Mouse (Mus musculus) kidney, postnatal 36 days (tissue): ENCODE results near the gene Lbhd2.
A peak's percentile ranks its signal among the peaks of the same experiment; 100 is the strongest.

ENCODE experiments used
- DNase-seq, 2 experiments: peaks; one replicate each; pipeline ENCODE4 v3.0.0; 2021 to 2022; ENCODE audit warnings: mixed read lengths in 2 of 2

Lbhd2 gene

DNA sequence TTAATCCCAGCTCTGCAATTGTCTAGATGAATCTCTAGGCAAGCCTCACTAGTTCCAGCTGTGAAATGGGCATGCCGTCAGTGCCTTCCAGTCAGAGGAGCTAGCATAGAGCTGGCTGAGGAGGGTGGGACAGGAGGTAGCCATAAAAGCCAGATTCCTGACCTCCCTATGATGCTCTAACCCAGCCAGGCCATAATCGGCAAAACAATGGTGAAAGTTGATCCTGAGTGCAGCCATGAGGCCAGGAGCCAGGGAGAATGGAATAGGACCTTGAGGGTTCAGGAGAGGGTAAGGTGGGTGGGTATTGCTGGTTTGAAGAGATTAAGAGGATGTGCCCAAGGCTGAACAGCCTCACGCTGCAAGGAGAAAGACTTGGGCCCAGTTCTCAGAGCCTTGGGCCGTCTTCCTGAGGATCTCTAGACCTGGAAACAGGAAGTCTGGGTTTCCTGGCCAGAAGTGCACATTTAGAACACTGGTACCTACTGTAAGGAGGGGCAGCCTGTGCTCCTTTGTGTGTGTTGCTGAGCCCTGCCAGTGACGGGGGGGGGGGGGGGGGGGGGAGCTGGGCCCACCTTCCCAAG is 26.2 kb downstream of the Lbhd2 start:
- no peak for DNase-seq

GRCm38 (mm10) chr12:111434164-111434744 is 27.6 kb downstream of the Lbhd2 start:
- peak in 1 of 2 experiments; percentile 69 for DNase-seq

DNA sequence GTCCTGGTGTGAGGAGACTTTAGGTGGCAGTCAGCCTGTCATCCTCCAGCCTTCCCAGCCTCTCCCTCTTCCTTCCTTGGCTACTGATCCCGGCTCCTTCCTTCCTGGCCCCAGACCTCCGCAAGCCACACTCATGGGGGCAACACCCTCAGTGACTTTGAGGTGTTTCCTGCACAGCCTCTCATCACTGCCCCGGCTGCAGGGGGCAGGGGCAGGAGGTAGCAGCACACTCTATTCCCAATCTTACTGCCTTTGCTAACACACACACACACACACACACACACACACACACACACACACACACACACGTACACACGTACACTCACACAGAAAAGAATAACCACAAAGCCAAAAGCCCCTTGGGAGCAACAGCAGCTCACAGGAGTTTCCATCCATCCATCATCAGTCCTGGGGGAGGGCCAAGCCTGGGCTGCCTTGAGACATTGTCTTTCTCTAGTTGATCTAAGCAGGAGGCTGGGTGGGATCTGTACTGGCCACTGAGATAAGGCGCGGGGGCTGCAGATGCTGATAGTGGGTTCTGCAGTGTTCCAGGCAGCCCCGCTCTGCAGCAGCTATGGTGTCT is 28.2 kb downstream of the Lbhd2 start:
- peak; percentile 80 to 87 for DNase-seq

GRCm38 (mm10) chr12:111436170-111436569 is 29.6 kb downstream of the Lbhd2 start:
- no peak for DNase-seq

DNA sequence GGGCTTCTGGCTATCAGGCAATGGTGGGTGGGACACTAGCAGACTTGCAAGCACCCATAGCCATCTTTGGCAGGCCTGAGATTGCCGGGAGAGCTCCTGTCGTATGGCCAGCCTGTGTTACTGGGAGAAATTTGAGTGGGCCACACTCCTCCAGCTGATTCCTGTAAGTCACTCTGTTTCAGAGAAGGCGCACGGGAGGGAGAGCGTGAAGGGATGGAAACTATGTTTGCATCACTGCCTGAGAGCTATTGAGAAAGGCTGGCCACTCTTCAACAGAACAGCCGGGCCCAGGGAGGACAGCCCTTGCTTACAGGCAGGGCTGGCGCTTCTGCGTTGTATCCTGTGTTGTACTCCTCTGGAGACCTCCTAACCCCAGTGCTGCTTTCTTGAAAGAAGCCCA is 30.0 kb downstream of the Lbhd2 start:
- DNase-seq = no peak

GRCm38 (mm10) chr12:111437222-111437900 is 30.8 kb downstream of the Lbhd2 start:
- peak in 1 of 2 experiments; percentile 50 for DNase-seq

DNA sequence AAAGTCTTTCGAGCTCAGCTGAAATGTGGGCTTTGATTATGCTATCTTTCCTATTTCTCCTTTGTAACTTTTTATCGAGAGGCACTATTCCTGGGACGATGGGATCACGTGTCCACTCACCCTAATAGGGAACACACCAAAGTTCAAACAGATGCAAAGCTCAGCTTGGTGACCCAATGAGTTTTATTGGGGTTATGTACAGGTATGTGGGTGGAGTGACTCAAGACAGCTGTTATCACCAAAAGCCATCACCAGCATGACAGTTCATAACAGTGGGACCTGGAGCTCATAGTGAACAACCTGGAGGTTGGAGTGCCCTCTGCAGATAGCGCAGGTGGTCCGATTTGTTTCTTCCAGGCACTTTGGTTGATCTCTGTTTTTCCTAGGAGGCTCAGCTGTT is 32.2 kb downstream of the Lbhd2 start:
- no peak for DNase-seq

DNA sequence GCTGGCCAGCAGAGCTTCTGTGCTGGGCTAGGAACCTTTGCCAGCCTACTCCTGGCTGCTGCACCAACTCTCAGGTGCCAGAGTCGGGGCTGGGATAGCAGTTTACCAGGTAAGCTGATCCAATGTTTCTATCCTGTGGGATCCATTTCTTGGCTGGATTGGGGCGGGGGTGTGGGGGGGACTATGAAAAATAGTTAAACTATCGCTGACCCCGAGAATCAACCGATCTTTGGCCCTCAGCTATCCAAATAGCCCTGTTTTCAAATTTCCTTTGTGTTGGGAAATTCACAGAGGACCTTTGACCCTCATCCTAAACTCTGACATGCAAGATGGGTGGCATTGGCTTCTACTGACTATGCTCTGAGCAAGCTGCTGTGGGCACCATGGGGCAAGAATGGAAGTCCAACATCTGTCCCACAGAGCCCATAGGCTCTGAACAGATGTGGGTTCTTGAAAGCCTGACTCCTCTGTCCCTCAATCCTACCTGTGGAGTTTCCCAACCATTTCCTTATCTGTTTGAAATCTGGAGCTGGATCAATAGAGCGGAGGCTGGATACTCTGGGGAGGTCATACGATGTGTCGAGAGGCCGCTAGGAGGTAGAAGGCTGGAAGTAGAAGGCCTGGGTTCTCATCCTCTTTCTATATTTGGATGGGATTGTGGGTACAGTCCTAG is 34.2 kb downstream of the Lbhd2 start:
- no peak for DNase-seq

DNA sequence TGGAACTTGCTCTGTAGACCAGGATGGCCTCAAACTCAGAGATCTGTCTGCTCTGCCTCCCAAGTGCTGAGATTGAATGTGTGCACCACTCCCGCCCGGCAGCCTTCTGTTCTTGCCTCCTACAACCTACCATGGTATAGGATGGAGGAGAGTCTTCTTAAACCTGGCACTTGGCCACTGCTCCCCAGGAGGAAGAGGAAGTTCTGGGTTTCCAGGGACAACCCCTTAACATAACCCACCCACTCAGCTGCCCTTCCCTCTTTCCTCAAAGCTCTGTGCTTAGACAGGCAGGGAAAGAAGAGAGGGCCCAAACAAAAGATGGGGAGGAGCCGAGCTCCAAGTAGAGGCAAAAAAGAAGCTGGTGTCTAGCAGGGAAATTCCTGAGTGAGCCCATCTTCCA is 34.9 kb downstream of the Lbhd2 start:
- peak in 1 of 2 experiments; percentile 18 for DNase-seq

DNA sequence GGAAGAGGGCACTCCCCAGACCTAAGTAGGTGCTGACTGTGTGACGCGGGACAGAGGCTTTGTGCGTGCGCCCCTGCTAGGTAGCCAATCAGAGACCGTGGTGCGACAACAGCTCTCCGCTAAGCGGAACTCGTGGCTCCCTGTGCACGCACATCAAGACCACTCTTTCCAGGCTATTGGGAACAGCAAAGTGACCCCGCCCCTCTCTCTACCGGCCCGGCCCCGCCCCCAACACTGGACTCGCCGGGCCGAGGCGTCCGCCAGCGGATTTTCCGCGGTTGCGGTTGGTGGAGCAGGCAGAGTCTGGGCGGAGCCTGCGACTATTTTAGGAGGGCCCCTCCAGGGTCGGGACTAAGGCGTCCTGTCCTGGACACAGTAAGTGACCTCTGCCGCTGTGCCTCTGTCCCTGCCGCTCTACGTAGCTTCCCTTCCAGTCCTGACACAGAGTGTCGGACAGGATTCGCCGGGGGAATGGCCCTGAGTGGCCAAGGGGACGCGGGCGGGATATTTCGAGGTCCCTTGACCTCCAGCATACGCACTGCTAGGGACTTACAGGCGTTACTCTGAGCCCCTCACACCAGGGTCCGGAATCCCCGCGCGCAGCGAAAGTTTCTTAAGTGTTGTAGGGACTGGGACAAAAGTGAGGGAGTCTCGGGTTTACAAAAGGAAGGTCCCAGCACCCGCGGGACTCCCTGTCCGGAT is 35.9 kb downstream of the Lbhd2 start, which contains the start of gene Tnfaip2:
Gene Tnfaip2, plus strand, starts transcription at position 161 of the 702 bp plus-strand sequence.
- peak; percentile 89 to 92 for DNase-seq

DNA sequence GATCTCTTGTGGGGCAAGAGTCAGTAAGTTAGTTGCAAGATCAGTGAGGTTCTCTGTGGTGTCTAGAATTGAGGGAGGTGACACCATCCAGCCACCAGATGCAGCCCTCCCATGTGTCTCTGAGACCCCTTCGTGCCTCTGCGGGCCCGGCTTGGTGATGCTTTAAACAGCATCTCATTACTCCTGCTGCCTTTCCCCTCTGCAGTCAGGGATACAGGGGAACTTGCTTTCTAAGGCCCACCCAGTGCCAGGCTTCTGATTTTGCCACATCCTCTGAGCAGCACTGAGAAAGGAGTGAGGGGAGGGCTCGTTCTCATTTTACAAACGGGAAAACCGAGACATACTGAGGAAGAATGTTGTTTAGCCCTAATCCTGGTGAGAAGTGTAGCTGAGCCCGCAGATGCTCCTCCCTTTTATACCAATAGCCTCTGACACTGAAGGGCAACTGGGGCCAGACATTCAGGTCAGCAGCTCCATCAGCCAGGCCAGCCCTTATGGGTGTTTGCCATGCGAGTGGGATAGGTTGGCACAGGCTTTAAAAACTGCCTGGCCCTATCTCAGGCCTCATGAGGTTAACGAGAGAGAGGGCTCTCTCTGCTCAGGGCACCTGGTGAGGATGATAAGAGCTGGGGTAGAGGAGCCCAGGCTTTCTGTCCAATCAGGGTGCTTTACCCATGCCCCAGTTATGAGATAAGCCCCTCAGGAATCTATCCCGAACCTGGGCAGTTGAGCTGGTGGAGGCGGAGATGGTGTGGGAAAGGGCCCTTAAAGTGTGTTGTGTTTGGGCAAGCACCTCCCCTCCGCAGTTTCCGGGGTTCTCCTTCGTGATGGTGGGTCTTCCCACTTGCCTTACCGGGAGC is 36.6 kb downstream of the Lbhd2 start:
- peak in 1 of 2 experiments; percentile 20 for DNase-seq

- peak in 1 of 2 experiments; percentile 22 for DNase-seq
These were observed 37.6 kb downstream of the Lbhd2 start for GRCm38 (mm10) chr12:111443921-111444831.

GRCm38 (mm10) chr12:111445161-111445889 is 38.7 kb downstream of the Lbhd2 start:
- peak in 1 of 2 experiments; percentile 38 for DNase-seq

DNA sequence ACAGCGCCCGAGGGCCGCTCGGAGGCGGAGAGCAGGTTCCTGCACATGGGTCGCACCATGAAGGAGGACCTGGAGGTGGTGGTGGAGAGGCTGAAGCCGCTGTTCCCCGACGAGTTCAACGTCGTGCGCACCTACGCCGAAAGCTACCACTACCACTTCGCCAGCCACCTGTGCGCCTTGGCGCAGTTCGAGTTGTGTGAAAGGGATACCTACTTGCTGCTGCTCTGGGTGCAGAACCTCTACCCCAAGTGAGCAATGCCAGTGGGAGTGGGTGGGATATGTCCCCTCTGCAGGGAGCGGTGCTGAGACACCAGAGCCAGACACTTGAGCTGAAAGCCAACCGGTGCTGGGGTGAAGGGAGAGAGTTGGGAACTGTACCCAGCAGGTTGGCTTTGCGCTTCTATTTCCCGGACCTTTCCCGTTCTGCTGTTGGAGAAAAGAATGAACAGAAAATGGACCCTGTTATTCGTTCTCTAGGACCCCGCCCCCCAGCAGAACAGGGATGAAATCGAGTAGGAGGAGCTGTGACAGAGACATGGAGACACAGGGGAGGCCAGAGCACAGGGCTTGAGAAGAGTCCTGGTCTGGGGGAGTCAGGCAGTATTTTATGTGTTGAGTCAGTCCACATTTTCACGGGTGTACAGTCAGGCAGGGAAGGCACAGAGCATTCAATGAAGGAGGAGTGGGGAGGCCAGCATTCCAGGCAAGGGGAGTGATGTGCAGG is 39.4 kb downstream of the Lbhd2 start:
- peak in 1 of 2 experiments; percentile 18 for DNase-seq

DNA sequence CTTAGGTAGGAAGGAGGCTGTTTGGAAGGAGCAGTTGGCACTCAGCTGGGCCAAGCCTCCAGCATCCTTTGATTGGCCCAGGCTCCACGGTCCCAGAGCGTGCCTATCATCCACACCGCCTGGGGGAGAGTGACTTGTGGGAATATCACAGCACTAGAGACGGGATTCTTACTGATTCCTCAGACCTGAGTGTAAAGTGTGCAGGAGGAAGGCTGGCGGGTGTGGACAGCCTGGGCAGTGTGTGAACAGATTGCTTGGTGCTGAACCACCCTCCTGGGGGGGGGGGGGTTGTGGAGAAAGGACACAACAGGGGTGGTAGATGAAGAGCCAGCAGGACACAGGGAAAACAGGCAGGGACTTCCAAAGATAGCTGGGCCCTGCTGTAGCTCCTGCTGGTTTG is 40.1 kb downstream of the Lbhd2 start:
- peak in 1 of 2 experiments; percentile 28 for DNase-seq

DNA sequence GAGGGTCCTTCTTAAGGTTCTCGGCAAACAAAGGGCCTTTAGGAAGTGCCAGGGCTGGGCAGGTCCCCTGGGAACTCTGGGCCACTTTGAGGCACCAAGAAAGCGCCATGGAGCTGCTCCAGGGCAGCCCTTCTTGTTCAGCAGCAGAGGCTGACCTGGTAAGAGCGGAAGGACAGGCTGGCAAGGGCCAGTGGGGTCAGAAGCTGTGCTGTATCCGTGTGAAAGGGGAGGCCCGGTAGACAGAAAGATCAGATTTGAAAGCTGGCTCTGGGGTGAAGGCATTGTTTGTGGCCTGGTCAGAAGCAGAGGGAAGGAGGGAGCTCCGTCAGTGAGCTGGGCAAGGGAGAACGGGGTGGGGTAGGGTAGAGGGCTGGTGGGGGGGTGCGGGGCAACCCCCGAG is 40.7 kb downstream of the Lbhd2 start:
- DNase-seq = peak in 1 of 2 experiments; percentile 32

- peak in 1 of 2 experiments; percentile 14 for DNase-seq
These were observed 41.5 kb downstream of the Lbhd2 start for GRCm38 (mm10) chr12:111447898-111448760.
